13 mouse cellular contexts compared by ENCODE assay signal in genomic region chr12:76397281-76397680, GRCm38 (mm10). TPM values are rescaled to one million over a fixed set of nuclear protein-coding genes. Genes with fewer than 3 reads are reported as not detected.
"Had no signal": no experiment of that assay in that cellular context is flagged by ENCODE, and none has a peak within 500 bp of the region (broad histone marks: within the 10 kb centered on the region; RNA-seq: fewer than 3 reads in every experiment).

No protein-coding gene starts in this region.

- DNase-seq: gastrocnemius, postnatal 14 days; gastrocnemius, postnatal 36 days; heart, adult 18-20 months; heart, postnatal 10 days; kidney, adult 11 months; kidney, adult 2 months; kidney, adult 9 months; kidney, postnatal 14 days; kidney, postnatal 36 days; liver; liver, embryonic 13.5 days had no signal

RNA-seq across cellular contexts. Expression of gene Ppp1r36, which starts 20.1 kb away (rescaled TPM):
- total RNA-seq: gastrocnemius, adult 8-10 months; gastrocnemius, postnatal 36 days; heart, postnatal 25 days had no signal
